Mouse (Mus musculus): ENCODE measurements around the gene Sympk. TPM values are rescaled to one million over a fixed set of nuclear protein-coding genes. Genes with fewer than 3 reads are reported as not detected.
A peak's percentile ranks its signal among the peaks of the same experiment; 100 is the strongest.

Gene Sympk
- total and polyA plus RNA-seq, 2 experiments from 2014 or later = 20.0 to 73.8 TPM

GRCm38 (mm10) chr7:19014452-19014851 is 9.7 kb upstream of the Sympk start:
- Histone ChIP-seq H3K27ac (ENCODE audit: low read depth, low read length) (no peak overlapping the region), H3K4me2 (ENCODE audit: low read depth) (no peak overlapping the region), H3K4me1 (ENCODE audit: insufficient read depth) (no peaks in the 10 kb centered on the region), H3K4me3 (ENCODE audit: low read depth, low read length) (no peak overlapping the region), H3K36me3 (ENCODE audit: insufficient read depth) (no peaks in the 10 kb centered on the region), H3K9me3 (ENCODE audit: low read length) (no peaks in the 10 kb centered on the region), H3K27me3 (ENCODE audit: insufficient read depth, low read length) (no peaks in the 10 kb centered on the region), H3K9ac (no peak overlapping the region)
- ATAC-seq = no peak
- 70% methylated on average over 15 of the region's 15 CpGs for WGBS
- no peak for DNase-seq
- no peak for TF ChIP-seq CTCF (IDR thresholded peaks at IDR 0.05; ENCODE audit: low read depth)

DNA sequence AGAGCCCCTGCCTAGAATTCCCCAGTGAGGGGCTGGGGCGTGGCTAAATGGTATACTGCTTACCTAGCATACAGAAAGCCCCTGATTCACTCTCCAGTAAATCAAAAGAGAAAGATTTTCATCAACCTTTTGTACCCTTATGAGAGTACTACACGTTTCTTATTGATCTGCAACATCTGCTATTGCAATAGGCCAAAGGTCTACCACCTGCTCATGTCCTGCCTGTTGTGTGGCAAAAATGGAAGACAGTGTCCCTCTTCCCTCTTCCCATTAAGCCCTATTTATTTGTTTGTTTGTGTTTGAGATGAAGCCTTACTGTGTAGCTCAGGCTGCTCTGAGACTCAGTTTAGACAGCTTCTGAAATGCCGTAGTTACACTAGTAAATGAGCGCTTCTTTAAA is 8.1 kb upstream of the Sympk start:
- no peak overlapping the region for H3K4me3 ChIP-seq (ENCODE audit: low read depth, low read length)
- H3K4me2 ChIP-seq (ENCODE audit: low read depth) = no peak overlapping the region
- H3K9me3 ChIP-seq (ENCODE audit: low read length) = no peaks in the 10 kb centered on the region
- H3K4me1 ChIP-seq (ENCODE audit: insufficient read depth) = no peaks in the 10 kb centered on the region
- H3K36me3 ChIP-seq (ENCODE audit: insufficient read depth) = no peaks in the 10 kb centered on the region
- H3K9ac ChIP-seq = no peak overlapping the region
- ATAC-seq (no peak), DNase-seq (no peak)
- H3K27ac ChIP-seq (ENCODE audit: low read depth, low read length) = no peak overlapping the region
- 85% methylated on average over 4 of the region's 4 CpGs for WGBS
- H3K27me3 ChIP-seq (ENCODE audit: insufficient read depth, low read length) = peaks cover 4% of the 10 kb centered on the region; the same call in 1 of the 2 replicates
- no peak for TF ChIP-seq CTCF (IDR thresholded peaks at IDR 0.05; ENCODE audit: low read depth)

- no peak overlapping the region for H3K4me2 ChIP-seq (ENCODE audit: low read depth)
- ATAC-seq (no peak), DNase-seq (no peak)
- H3K4me3 ChIP-seq (ENCODE audit: low read depth, low read length) = no peak overlapping the region
- no peaks in the 10 kb centered on the region for H3K4me1 ChIP-seq (ENCODE audit: insufficient read depth)
- no peaks in the 10 kb centered on the region for H3K36me3 ChIP-seq (ENCODE audit: insufficient read depth)
- no peak overlapping the region for H3K9ac ChIP-seq
- H3K27me3 ChIP-seq (ENCODE audit: insufficient read depth, low read length) = peaks cover 20% of the 10 kb centered on the region
- H3K27ac ChIP-seq (ENCODE audit: low read depth, low read length) = no peak overlapping the region
- 92% methylated on average over 7 of the region's 7 CpGs for WGBS
- TF ChIP-seq CTCF (IDR thresholded peaks at IDR 0.05; ENCODE audit: low read depth) = no peak
- no peaks in the 10 kb centered on the region for H3K9me3 ChIP-seq (ENCODE audit: low read length)
Measured at GRCm38 (mm10) chr7:19017909-19018308, 6.3 kb upstream of the Sympk start.

GRCm38 (mm10) chr7:19021048-19021447 is 3.1 kb upstream of the Sympk start:
- Histone ChIP-seq H3K4me1 (ENCODE audit: insufficient read depth) (peaks cover 3% of the 10 kb centered on the region; the same call in 1 of the 2 replicates), H3K27ac (ENCODE audit: low read depth, low read length) (no peak overlapping the region), H3K9ac (no peak overlapping the region), H3K9me3 (ENCODE audit: low read length) (no peaks in the 10 kb centered on the region), H3K36me3 (ENCODE audit: insufficient read depth) (no peaks in the 10 kb centered on the region), H3K4me3 (ENCODE audit: low read depth, low read length) (no peak overlapping the region), H3K27me3 (ENCODE audit: insufficient read depth, low read length) (peaks cover 27% of the 10 kb centered on the region), H3K4me2 (ENCODE audit: low read depth) (no peak overlapping the region)
- 26% methylated on average over 8 of the region's 8 CpGs for WGBS
- no peak for TF ChIP-seq CTCF (IDR thresholded peaks at IDR 0.05; ENCODE audit: low read depth)
- DNase-seq (no peak), ATAC-seq (no peak)

DNA sequence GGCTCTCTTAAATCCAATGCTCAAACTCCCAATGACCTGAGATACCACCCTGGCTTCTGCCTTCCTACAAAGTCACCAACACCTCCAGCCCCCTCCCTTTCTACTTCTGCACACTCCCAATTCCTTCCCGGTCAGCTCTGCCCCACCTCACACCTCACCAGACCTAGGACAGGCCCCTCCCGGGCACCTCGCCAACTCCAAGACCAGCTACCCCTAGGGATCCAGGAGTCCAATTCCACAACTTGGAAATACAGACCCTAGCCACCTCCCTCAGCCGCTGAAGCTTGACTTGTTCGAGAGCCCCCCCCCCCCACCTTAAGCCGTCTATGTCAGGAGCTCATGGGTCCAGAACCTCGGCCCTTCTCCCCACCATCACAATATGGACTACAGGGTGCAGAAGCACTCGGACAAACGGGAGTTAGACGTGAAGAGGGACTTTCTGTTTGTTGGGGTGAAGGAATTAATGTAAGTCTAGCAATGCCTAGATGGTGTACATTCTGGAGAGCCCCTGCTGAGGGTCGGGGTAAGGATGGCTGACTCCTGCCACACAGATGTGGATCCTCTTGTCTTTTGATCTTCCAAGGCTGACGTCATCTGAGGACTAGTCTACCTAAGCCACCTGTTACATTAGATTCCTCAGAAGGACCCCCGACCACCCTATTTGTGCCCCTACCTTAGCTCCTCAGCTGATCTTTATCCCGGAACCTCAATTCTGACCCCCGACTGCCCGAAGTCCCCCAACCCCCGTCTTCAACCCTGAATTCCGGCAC is 1.8 kb upstream of the Sympk start:
- TF ChIP-seq CTCF (IDR thresholded peaks at IDR 0.05; ENCODE audit: low read depth) = no peak
- H3K9me3 ChIP-seq (ENCODE audit: low read length) = no peaks in the 10 kb centered on the region
- DNase-seq (no peak), ATAC-seq (no peak)
- H3K27ac ChIP-seq (ENCODE audit: low read depth, low read length) = no peak overlapping the region
- H3K9ac ChIP-seq = no peak overlapping the region
- no peaks in the 10 kb centered on the region for H3K36me3 ChIP-seq (ENCODE audit: insufficient read depth)
- H3K4me2 ChIP-seq (ENCODE audit: low read depth) = no peak overlapping the region
- no peak overlapping the region for H3K4me3 ChIP-seq (ENCODE audit: low read depth, low read length)
- peaks cover 27% of the 10 kb centered on the region for H3K27me3 ChIP-seq (ENCODE audit: insufficient read depth, low read length)
- 63% methylated on average over 18 of the region's 18 CpGs for WGBS
- H3K4me1 ChIP-seq (ENCODE audit: insufficient read depth) = peaks cover 3% of the 10 kb centered on the region; the same call in 1 of the 2 replicates

GRCm38 (mm10) chr7:19023357-19023814 is 791 bp upstream of the Sympk start, which contains the start of gene Foxa3:
Gene Foxa3 (minus strand): TSS chr7:19023538.
- H3K4me2 ChIP-seq (ENCODE audit: low read depth) = peak within 1 kb of the TSS; percentile 84
- H3K9ac ChIP-seq = peak within 1 kb of the TSS; percentile 84
- peak within 1 kb of the TSS; percentile 89 for H3K4me3 ChIP-seq (ENCODE audit: low read depth, low read length)
- ATAC-seq (peak; percentile 0; the same call in 1 of the 2 replicates), DNase-seq (no peak)
- peaks cover 27% of the 10 kb centered on the region for H3K27me3 ChIP-seq (ENCODE audit: insufficient read depth, low read length)
- peaks cover 3% of the 10 kb centered on the region; the same call in 1 of the 2 replicates for H3K4me1 ChIP-seq (ENCODE audit: insufficient read depth)
- TF ChIP-seq CTCF (IDR thresholded peaks at IDR 0.05; ENCODE audit: low read depth) = peak; percentile 23; the same call in 1 of the 2 replicates
- no peaks in the 10 kb centered on the region for H3K36me3 ChIP-seq (ENCODE audit: insufficient read depth)
- H3K9me3 ChIP-seq (ENCODE audit: low read length) = no peaks in the 10 kb centered on the region
- peak within 1 kb of the TSS; percentile 69 for H3K27ac ChIP-seq (ENCODE audit: low read depth, low read length)
- 6% methylated on average over 30 of the region's 30 CpGs for WGBS

- H3K4me2 ChIP-seq (ENCODE audit: low read depth) = peak overlapping the region; percentile 84
- DNase-seq = peak; percentile 41
- peaks cover 3% of the 10 kb centered on the region; the same call in 1 of the 2 replicates for H3K4me1 ChIP-seq (ENCODE audit: insufficient read depth)
- H3K27ac ChIP-seq (ENCODE audit: low read depth, low read length) = peak overlapping the region; percentile 69
- WGBS = 1% methylated on average over 35 of the region's 36 CpGs
- no peaks in the 10 kb centered on the region for H3K9me3 ChIP-seq (ENCODE audit: low read length)
- TF ChIP-seq CTCF (IDR thresholded peaks at IDR 0.05; ENCODE audit: low read depth) = no peak
- peaks cover 11% of the 10 kb centered on the region for H3K36me3 ChIP-seq (ENCODE audit: insufficient read depth)
- H3K9ac ChIP-seq = peak overlapping the region; percentile 84
- peak overlapping the region; percentile 89 for H3K4me3 ChIP-seq (ENCODE audit: low read depth, low read length)
- ATAC-seq = peak; percentile 35
- peaks cover 27% of the 10 kb centered on the region for H3K27me3 ChIP-seq (ENCODE audit: insufficient read depth, low read length)
Measured at GRCm38 (mm10) chr7:19024581-19025255, 541 bp downstream of the Sympk start.
